Mouse (Mus musculus): ENCODE data around the gene Htr2c. TPM values are rescaled to one million over a fixed set of nuclear protein-coding genes. Genes with fewer than 3 reads are reported as not detected.

Gene Htr2c
- polyA plus RNA-seq (2017; shearing (Covaris generic)) = not detected

GRCm38 (mm10) chrX:146962258-146962913, at the start of gene Htr2c:
Gene Htr2c (plus strand): TSS chrX:146962513.

All from naive thymus-derived CD4-positive, alpha-beta T cell, adult 5 months (primary cell).